ENCODE assay signal across 27 mouse cellular contexts in the genomic region with DNA sequence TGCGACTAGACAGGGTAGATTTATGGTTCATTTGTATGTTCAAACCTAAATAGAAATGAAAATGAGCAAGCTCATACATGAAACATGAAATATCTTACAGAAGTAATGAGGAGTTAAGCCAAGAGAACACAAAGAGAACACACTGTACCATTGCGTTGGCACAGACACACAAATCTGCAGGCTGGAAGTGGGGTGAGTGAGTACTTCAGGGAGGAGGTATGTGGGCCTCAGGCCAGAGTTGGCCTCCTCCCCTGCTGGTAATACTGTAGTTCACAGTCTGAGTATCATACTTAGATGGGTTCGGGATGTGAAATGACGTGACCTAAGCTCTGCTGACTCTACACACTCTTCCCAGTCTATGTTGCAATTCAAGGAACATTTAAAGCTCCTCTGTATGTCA.
DNase-seq lines count a peak whose midpoint lies in the region; ATAC-seq and TF ChIP-seq lines count a peak whose summit lies in the region.
"Had no signal": no experiment of that assay in that cellular context is flagged by ENCODE, and none has a peak within 500 bp of the region (broad histone marks: within the 10 kb centered on the region; RNA-seq: fewer than 3 reads in every experiment).

No protein-coding gene starts in this region.

- H3K36me3 ChIP-seq in stomach, postnatal 0 days (ENCODE audit: control insufficient read depth, insufficient read depth, low read length) = no peaks in the 10 kb centered on the region
- H3K36me3 ChIP-seq in hindbrain, postnatal 0 days (ENCODE audit: insufficient read depth, low read length) = no peaks in the 10 kb centered on the region
- H3K36me3 ChIP-seq: embryonic facial prominence, embryonic 13.5 days; forebrain, embryonic 12.5 days; hindbrain, embryonic 12.5 days; limb, embryonic 13.5 days had no signal

- TF ChIP-seq CTCF in lung, adult 2 months (IDR thresholded peaks at IDR 0.05; ENCODE audit: insufficient read depth, low read length) = no peak
- TF ChIP-seq CTCF in stomach, postnatal 0 days (IDR thresholded peaks at IDR 0.05; ENCODE audit: low read depth) = peak; percentile 30; the same call in 1 of the 2 replicates
- TF ChIP-seq CTCF in hindbrain, postnatal 0 days (IDR thresholded peaks at IDR 0.05; ENCODE audit: low read depth) = no peak

- peak; percentile 82 for TF ChIP-seq EP300 in stomach, postnatal 0 days (optimal IDR thresholded peaks at IDR 0.05)

- H3K4me2 ChIP-seq in stomach, postnatal 0 days (replicated peaks; ENCODE audit: low read depth) = no peak overlapping the region
- no peak overlapping the region for H3K4me2 ChIP-seq in hindbrain, postnatal 0 days (ENCODE audit: low read depth, low read length)
- H3K4me2 ChIP-seq: embryonic facial prominence, embryonic 13.5 days; forebrain, embryonic 12.5 days; heart, embryonic 11.5 days; hindbrain, embryonic 12.5 days; limb, embryonic 13.5 days; liver, embryonic 11.5 days had no signal

- H3K4me1 ChIP-seq in lung, adult 2 months (ENCODE audit: control insufficient read depth, insufficient read depth, low read length) = no peaks in the 10 kb centered on the region
- H3K4me1 ChIP-seq in stomach, postnatal 0 days (replicated peaks; ENCODE audit: control insufficient read depth, insufficient read depth) = no peaks in the 10 kb centered on the region
- H3K4me1 ChIP-seq in hindbrain, postnatal 0 days (ENCODE audit: insufficient read depth, low read length) = no peaks in the 10 kb centered on the region
- H3K4me1 ChIP-seq: embryonic facial prominence, embryonic 13.5 days; forebrain, embryonic 12.5 days; hindbrain, embryonic 12.5 days had no signal

- no peaks in the 10 kb centered on the region for H3K9me3 ChIP-seq in stomach, postnatal 0 days (ENCODE audit: control insufficient read depth, low read length)
- H3K9me3 ChIP-seq in hindbrain, postnatal 0 days (ENCODE audit: low read length) = no peaks in the 10 kb centered on the region
- H3K9me3 ChIP-seq: embryonic facial prominence, embryonic 13.5 days; forebrain, embryonic 12.5 days; hindbrain, embryonic 12.5 days; limb, embryonic 13.5 days had no signal

- 62% methylated on average over 4 of the region's 4 CpGs for WGBS in lung, adult 2 months
- 56% methylated on average over 4 of the region's 4 CpGs for WGBS in stomach, postnatal 0 days
- WGBS in hindbrain, postnatal 0 days = 75% methylated on average over 4 of the region's 4 CpGs

- H3K27me3 ChIP-seq in stomach, postnatal 0 days (ENCODE audit: control insufficient read depth, insufficient read depth, low read length) = no peaks in the 10 kb centered on the region
- H3K27me3 ChIP-seq in hindbrain, postnatal 0 days (ENCODE audit: insufficient read depth, low read length) = no peaks in the 10 kb centered on the region
- H3K27me3 ChIP-seq: embryonic facial prominence, embryonic 13.5 days; forebrain, embryonic 12.5 days; hindbrain, embryonic 12.5 days; limb, embryonic 13.5 days had no signal

- H3K27ac ChIP-seq in stomach, postnatal 0 days (replicated peaks) = no peak overlapping the region
- H3K27ac ChIP-seq in hindbrain, postnatal 0 days = no peak overlapping the region
- H3K27ac ChIP-seq: embryonic facial prominence, embryonic 13.5 days; forebrain, embryonic 12.5 days; hindbrain, embryonic 12.5 days; limb, embryonic 13.5 days had no signal

- no peak overlapping the region for H3K4me3 ChIP-seq in lung, adult 2 months (replicated peaks; ENCODE audit: extremely low read depth, low read depth, low read length)
- H3K4me3 ChIP-seq in stomach, postnatal 0 days (ENCODE audit: low read depth, low read length) = no peak overlapping the region
- no peak overlapping the region for H3K4me3 ChIP-seq in hindbrain, postnatal 0 days (ENCODE audit: low read length)
- H3K4me3 ChIP-seq: embryonic facial prominence, embryonic 13.5 days; forebrain, embryonic 12.5 days; hindbrain, embryonic 12.5 days; limb, embryonic 13.5 days had no signal

- ATAC-seq in stomach, postnatal 0 days (ENCODE audit: low FRiP score, low TSS enrichment) = peak; percentile 77
- ATAC-seq in hindbrain, postnatal 0 days = no peak
- ATAC-seq: activated CD4-positive, CD25-positive, alpha-beta regulatory T cell, adult 4 months; intestine, postnatal 0 days had no signal

- DNase-seq in lung, adult 18-20 months = peak; percentile 42 to 63
- no peak for DNase-seq in lung, adult 2 months
- peak; percentile 92 for DNase-seq in gonadal fat pad, adult 2 months (ENCODE audit: low read depth)
- peak; percentile 33 for DNase-seq in lung, postnatal 10 days
- DNase-seq in stomach, postnatal 0 days (ENCODE audit: low spot score) = no peak
- DNase-seq in hindbrain, postnatal 0 days (ENCODE audit: low spot score) = no peak
- DNase-seq in adrenal gland, adult 2 months = no peak
- DNase-seq: adrenal gland, postnatal 10 days; B cell, adult 2 months; cerebellum, adult 11 months; cerebellum, postnatal 10 days; gastrocnemius, postnatal 10 days; heart, postnatal 36 days; kidney, adult 9 months; kidney, postnatal 14 days; layer of hippocampus, adult 9-11 months; midbrain, embryonic 14.5 days; thymus, adult 18-20 months; thymus, postnatal 25 days had no signal

- TF ChIP-seq POLR2A in lung, adult 2 months (IDR thresholded peaks at IDR 0.05; ENCODE audit: borderline replicate concordance, extremely low read depth, low read depth, low read length) = no peak

- H3K9ac ChIP-seq in stomach, postnatal 0 days (ENCODE audit: low read length) = no peak overlapping the region
- H3K9ac ChIP-seq in hindbrain, postnatal 0 days (replicated peaks; ENCODE audit: low read length) = no peak overlapping the region
- H3K9ac ChIP-seq: embryonic facial prominence, embryonic 13.5 days; forebrain, embryonic 12.5 days; hindbrain, embryonic 12.5 days; limb, embryonic 13.5 days had no signal

Comparison
In these comparisons a context has a peak if more than half of its experiments do, and no peak if none do; other contexts are left out.
1. DNase-seq: peak in lung, adult 18-20 months (2 of 2), gonadal fat pad, adult 2 months (single experiment) and lung, postnatal 10 days (single experiment); none in lung, adult 2 months (single experiment), stomach, postnatal 0 days (single experiment), hindbrain, postnatal 0 days (single experiment) and adrenal gland, adult 2 months (single experiment).